Mouse (Mus musculus) limb, embryonic 10.5 days (tissue): Measurements from ENCODE around the gene Ttf1. TPM values are rescaled to one million over a fixed set of nuclear protein-coding genes. Genes with fewer than 3 reads are reported as not detected.
A peak's percentile ranks its signal among the peaks of the same experiment; 100 is the strongest.

Source experiments
- DNase-seq: peaks from one replicate; pipeline ENCODE4 v3.0.0-alpha.2; 2017; ENCODE audit warnings: low spot score
- H3K27ac ChIP-seq: fragments of 300-500 bp; sonication (generic); 2 replicates; pipeline ENCODE4 v1.5.1; 2016; ENCODE audit warnings: mild to moderate bottlenecking
- H3K27me3 ChIP-seq: fragments of 300-500 bp; sonication (generic); 2 replicates; pipeline ENCODE4 v1.6.1; 2016; ENCODE audit warnings: low read depth, mild to moderate bottlenecking; ENCODE audit not compliant: poor library complexity, severe bottlenecking
- H3K36me3 ChIP-seq: fragments of 300-500 bp; sonication (generic); 2 replicates; pipeline ENCODE4 v1.6.1; 2016; ENCODE audit warnings: mild to moderate bottlenecking, moderate library complexity
- H3K4me1 ChIP-seq: fragments of 300-500 bp; sonication (generic); 2 replicates; pipeline ENCODE4 v1.6.1; 2016
- H3K4me3 ChIP-seq: fragments of 300-500 bp; sonication (generic); 2 replicates; pipeline ENCODE4 v1.5.1; 2016; ENCODE audit warnings: mild to moderate bottlenecking, moderate library complexity
- H3K9me3 ChIP-seq: fragments of 300-500 bp; sonication (generic); replicated peaks from 2 replicates; pipeline ENCODE4 v1.6.1; 2016; ENCODE audit warnings: mild to moderate bottlenecking
- WGBS: fragments of 180-500 bp; shearing (Covaris S2); methylation state at CpG from one replicate; pipeline ENCODE4 v1.1.7; 2016; 5-methylcytosine and 5-hydroxymethylcytosine counted together
- polyA plus RNA-seq: library from polyadenylated mRNA; unstranded; fragments of >200 nt; fragmentation: Nextera tagmentation; extraction: Ambion mirVana; gene quantifications from 2 replicates; pipeline ENCODE4 v1.2.1, GENCODE M21; 2016

Ttf1 gene
- 10.3 and 12.5 TPM in 2 replicates for polyA plus RNA-seq

- 0 out of 2 replicates have a peak, but pooled peaks cover 2% of the 10 kb centered on the region for H3K36me3 ChIP-seq
- peak within 1 kb of the TSS; percentile 92 for H3K4me3 ChIP-seq
- WGBS: under 1% methylated on average over 41 of the region's 41 CpGs
- no peaks in the 10 kb centered on the region for H3K9me3 ChIP-seq
- peak within 1 kb of the TSS; percentile 88 for H3K27ac ChIP-seq
- DNase-seq: peak; percentile 93
- peaks cover 12% of the 10 kb centered on the region for H3K4me1 ChIP-seq
- peaks cover 32% of the 10 kb centered on the region for H3K27me3 ChIP-seq
These were observed at the start of gene Ttf1 for GRCm38 (mm10) chr2:29060135-29060597. Gene Ttf1, plus strand, starts transcription at chr2:29060262.

- Histone ChIP-seq H3K36me3 (no peaks in the 10 kb centered on the region), H3K27ac (no peak overlapping the region), H3K4me1 (peaks cover 17% of the 10 kb centered on the region; the same call in 1 of the 2 replicates), H3K9me3 (no peaks in the 10 kb centered on the region), H3K27me3 (peaks cover 87% of the 10 kb centered on the region), H3K4me3 (no peak overlapping the region)
- WGBS: 67% methylated on average over 5 of the region's 5 CpGs
- no peak for DNase-seq
These were observed 47.5 kb upstream of the Ttf1 start for GRCm38 (mm10) chr2:29012523-29012922.

GRCm38 (mm10) chr2:29016599-29017587 lies 43.2 kb upstream of the Ttf1 start:
- no peak overlapping the region for H3K4me3 ChIP-seq
- H3K27me3 ChIP-seq: peaks cover 85% of the 10 kb centered on the region
- no peaks in the 10 kb centered on the region for H3K9me3 ChIP-seq
- no peaks in the 10 kb centered on the region for H3K36me3 ChIP-seq
- H3K27ac ChIP-seq: no peak overlapping the region
- DNase-seq: no peak
- peaks cover 15% of the 10 kb centered on the region; the same call in 1 of the 2 replicates for H3K4me1 ChIP-seq
- 56% methylated on average over 27 of the region's 27 CpGs for WGBS

- Histone ChIP-seq H3K36me3 (no peaks in the 10 kb centered on the region), H3K9me3 (no peaks in the 10 kb centered on the region), H3K4me3 (no peak overlapping the region), H3K27ac (no peak overlapping the region), H3K27me3 (peaks cover 93% of the 10 kb centered on the region), H3K4me1 (peaks cover 10% of the 10 kb centered on the region; the same call in 1 of the 2 replicates)
- 68% methylated on average over 5 of the region's 5 CpGs for WGBS
- DNase-seq: no peak
These were observed 41.4 kb upstream of the Ttf1 start for GRCm38 (mm10) chr2:29018680-29019079.

- WGBS: 44% methylated on average over 17 of the region's 17 CpGs
- H3K4me1 ChIP-seq: peaks cover 10% of the 10 kb centered on the region; the same call in 1 of the 2 replicates
These were observed 39.0 kb upstream of the Ttf1 start for GRCm38 (mm10) chr2:29021025-29021424.

GRCm38 (mm10) chr2:29023001-29023400 lies 37.1 kb upstream of the Ttf1 start:
- WGBS: 89% methylated on average over 7 of the region's 7 CpGs
- peaks cover 71% of the 10 kb centered on the region for H3K27me3 ChIP-seq

More at GRCm38 (mm10) chr2:29021025-29021424, 39.0 kb upstream of the Ttf1 start:
- Histone ChIP-seq H3K4me3 (no peak overlapping the region), H3K36me3 (no peaks in the 10 kb centered on the region), H3K9me3 (no peaks in the 10 kb centered on the region), H3K27me3 (peaks cover 88% of the 10 kb centered on the region), H3K27ac (no peak overlapping the region)
- no peak for DNase-seq

GRCm38 (mm10) chr2:29025284-29025683 lies 34.8 kb upstream of the Ttf1 start:
- H3K4me3 ChIP-seq: no peak overlapping the region
- no peaks in the 10 kb centered on the region for H3K4me1 ChIP-seq
- no peaks in the 10 kb centered on the region for H3K9me3 ChIP-seq
- H3K27ac ChIP-seq: no peak overlapping the region
- H3K27me3 ChIP-seq: peaks cover 61% of the 10 kb centered on the region
- WGBS: 89% methylated on average over 5 of the region's 5 CpGs
- no peak for DNase-seq
- H3K36me3 ChIP-seq: no peaks in the 10 kb centered on the region

More at GRCm38 (mm10) chr2:29023001-29023400, 37.1 kb upstream of the Ttf1 start:
- no peaks in the 10 kb centered on the region for H3K9me3 ChIP-seq
- H3K36me3 ChIP-seq: no peaks in the 10 kb centered on the region
- H3K4me1 ChIP-seq: no peaks in the 10 kb centered on the region
- no peak overlapping the region for H3K4me3 ChIP-seq
- H3K27ac ChIP-seq: no peak overlapping the region
- no peak for DNase-seq

GRCm38 (mm10) chr2:29030048-29030734 lies 29.9 kb upstream of the Ttf1 start:
- 52% methylated on average over 20 of the region's 20 CpGs for WGBS
- H3K4me3 ChIP-seq: no peak overlapping the region
- H3K27ac ChIP-seq: no peak overlapping the region
- no peaks in the 10 kb centered on the region for H3K36me3 ChIP-seq
- peaks cover 7% of the 10 kb centered on the region; the same call in 1 of the 2 replicates for H3K4me1 ChIP-seq
- peaks cover 47% of the 10 kb centered on the region for H3K27me3 ChIP-seq
- DNase-seq: no peak
- no peaks in the 10 kb centered on the region for H3K9me3 ChIP-seq

- Histone ChIP-seq H3K27me3 (peaks cover 47% of the 10 kb centered on the region), H3K9me3 (no peaks in the 10 kb centered on the region), H3K27ac (no peak overlapping the region), H3K4me1 (peaks cover 7% of the 10 kb centered on the region; the same call in 1 of the 2 replicates), H3K36me3 (no peaks in the 10 kb centered on the region), H3K4me3 (no peak overlapping the region)
- 83% methylated on average over 4 of the region's 4 CpGs for WGBS
- no peak for DNase-seq
These were observed 28.1 kb upstream of the Ttf1 start for GRCm38 (mm10) chr2:29031951-29032350.

- Histone ChIP-seq H3K27me3 (peaks cover 69% of the 10 kb centered on the region), H3K9me3 (no peaks in the 10 kb centered on the region), H3K27ac (no peak overlapping the region), H3K4me1 (peaks cover 7% of the 10 kb centered on the region; the same call in 1 of the 2 replicates), H3K4me3 (no peak overlapping the region), H3K36me3 (no peaks in the 10 kb centered on the region)
- 71% methylated on average over 20 of the region's 20 CpGs for WGBS
- DNase-seq: no peak
These were observed 25.3 kb upstream of the Ttf1 start for GRCm38 (mm10) chr2:29034542-29035475.

GRCm38 (mm10) chr2:29035698-29036097 lies 24.4 kb upstream of the Ttf1 start:
- Histone ChIP-seq H3K4me3 (no peak overlapping the region), H3K4me1 (peaks cover 7% of the 10 kb centered on the region; the same call in 1 of the 2 replicates), H3K27ac (no peak overlapping the region), H3K27me3 (peaks cover 69% of the 10 kb centered on the region), H3K9me3 (no peaks in the 10 kb centered on the region), H3K36me3 (no peaks in the 10 kb centered on the region)
- no peak for DNase-seq
- 73% methylated on average over 8 of the region's 8 CpGs for WGBS

- peaks cover 89% of the 10 kb centered on the region for H3K27me3 ChIP-seq
- H3K4me1 ChIP-seq: no peaks in the 10 kb centered on the region; the same call in 1 of the 2 replicates
- H3K36me3 ChIP-seq: no peaks in the 10 kb centered on the region
- no peak for DNase-seq
- no peak overlapping the region for H3K4me3 ChIP-seq
- no peaks in the 10 kb centered on the region for H3K9me3 ChIP-seq
- H3K27ac ChIP-seq: no peak overlapping the region
- WGBS: 30% methylated on average over 5 of the region's 5 CpGs
These were observed 20.3 kb upstream of the Ttf1 start for GRCm38 (mm10) chr2:29039741-29040140.
